Mouse (Mus musculus): ENCODE measurements around the gene Pik3cd.

Gene Pik3cd

DNA sequence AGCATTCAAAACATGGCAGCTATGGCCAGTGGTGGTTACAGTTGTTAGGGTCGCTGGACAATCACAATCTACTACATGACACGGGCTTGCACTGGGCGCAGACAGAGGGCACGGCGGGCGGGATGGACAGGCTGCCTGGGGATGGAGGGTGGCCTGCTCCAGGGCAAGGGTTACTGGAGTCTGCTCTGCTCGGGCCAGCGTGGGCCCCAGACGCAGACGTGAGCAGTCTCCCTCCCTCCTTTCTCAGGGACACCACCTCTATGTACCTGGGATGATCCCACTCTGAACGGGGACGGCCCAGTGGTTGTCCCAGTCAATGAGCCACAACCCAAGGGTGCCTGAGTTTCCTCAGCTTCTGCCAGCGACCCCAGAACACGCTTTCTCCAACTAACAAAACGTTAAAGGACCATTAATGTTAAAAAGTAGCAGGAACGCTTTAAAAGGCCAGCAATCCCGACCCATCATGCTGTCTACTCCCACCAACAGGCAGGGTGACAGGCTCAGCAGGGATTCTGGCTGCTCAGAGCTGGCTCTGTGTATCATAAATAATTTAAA lies 22.6 kb upstream of the Pik3cd start:
- no peak for DNase-seq (ENCODE audit: low read depth, low spot score)

DNA sequence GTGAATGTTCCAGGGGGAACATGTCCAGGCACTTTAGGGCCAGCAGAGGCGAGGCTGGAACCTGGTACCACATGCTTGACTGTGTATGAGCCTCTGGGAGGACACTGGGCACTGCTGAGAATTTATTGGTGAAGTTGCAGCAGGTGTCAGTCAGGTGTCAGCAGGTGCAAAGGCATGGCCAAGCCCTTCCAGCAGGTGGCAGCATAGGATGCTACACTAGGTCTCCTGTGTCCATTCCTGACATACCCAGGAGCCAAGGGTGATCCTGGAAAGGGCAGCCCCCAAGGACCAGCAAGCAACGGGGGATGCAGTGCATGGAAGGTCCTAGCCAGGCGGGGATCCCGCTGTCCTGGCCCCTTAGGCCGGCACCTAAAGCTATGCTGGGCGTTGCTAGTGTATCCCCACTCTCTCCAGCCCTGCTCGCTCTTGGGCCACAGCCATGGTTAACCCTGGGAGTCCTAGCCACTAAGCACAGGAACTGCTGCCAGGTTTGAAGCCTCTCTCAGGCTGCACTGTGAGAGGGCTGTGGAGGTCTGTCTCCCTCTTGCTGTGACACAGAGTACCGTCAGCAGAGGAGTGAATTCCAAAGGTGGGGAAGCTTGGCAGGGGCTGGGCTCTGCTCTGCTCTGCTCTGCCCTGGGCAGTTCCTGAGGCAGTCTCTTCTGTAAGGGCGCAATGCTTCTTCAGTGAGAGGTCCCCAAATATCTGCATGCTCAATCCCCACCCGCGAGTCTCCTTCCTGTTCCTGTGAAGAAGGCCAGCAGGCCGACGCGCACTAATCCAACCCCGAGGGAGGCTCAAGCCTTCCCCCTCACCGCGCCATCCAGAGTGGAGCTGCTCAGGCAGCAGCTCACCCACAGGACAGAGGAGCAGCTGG lies 21.7 kb upstream of the Pik3cd start:
- no peak for DNase-seq (ENCODE audit: low read depth, low spot score)

DNA sequence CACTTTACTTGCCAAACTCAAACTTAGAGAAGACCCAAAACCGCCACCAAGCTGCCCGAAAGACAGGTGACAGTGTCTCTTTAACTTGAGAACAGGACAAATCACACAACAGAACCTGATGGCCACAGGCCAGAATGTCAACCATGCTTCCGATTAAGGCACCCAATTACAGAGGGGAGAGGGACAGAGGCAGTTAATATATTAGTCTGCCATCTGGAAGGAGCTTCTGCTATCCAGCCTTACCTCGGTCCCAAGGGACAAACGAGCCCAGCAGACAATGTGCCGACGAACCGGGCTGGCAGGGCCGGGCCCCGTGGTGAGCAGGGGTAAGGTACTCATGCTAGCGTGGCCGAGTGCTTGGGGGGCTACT lies 20.6 kb upstream of the Pik3cd start:
- DNase-seq (ENCODE audit: low read depth, low spot score), result no peak

DNA sequence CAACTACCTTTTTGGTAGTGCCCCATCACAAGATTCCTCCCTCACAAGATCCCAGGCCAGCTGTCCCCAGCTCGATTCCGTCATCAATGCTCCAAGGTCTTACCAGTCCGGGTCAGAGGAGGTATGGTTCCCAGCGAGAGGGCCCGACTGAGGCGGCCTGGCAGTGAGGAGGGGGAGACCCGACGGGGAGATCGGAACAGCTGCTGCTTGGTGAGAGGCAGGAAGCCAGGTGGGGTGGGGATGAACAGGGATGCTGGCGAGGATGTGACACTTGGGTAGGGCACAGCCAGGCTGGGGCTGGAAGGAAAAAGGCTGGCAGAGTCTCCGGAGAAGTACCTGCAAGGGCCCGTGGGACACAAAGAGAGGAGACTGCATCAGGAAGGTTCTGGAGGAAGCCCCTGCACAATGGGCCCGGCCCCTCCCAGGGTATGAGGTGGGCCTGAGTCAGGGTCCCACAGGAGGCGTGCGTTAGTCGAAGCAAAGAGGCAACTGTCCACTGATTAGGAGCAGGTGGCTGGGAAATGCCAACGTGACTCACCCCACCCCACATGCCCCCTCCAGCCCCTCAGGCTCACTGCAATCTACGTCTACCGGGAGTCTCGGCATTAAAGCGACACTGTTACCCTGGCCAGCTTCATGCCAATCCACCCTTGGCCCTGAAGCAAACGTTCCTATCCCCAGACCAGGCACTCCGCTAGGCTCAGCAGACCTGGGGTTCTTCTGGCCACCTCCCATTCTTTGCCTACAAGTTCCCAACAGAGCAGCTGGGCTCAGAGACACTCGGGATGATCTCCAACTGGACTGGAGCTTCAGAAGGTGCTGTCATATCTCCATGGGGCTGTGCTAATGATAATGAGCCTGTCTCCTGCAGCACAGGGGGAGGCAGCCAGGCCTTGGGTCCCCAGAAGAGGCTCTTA lies 20.0 kb upstream of the Pik3cd start:
- no peak for DNase-seq (ENCODE audit: low read depth, low spot score)

DNA sequence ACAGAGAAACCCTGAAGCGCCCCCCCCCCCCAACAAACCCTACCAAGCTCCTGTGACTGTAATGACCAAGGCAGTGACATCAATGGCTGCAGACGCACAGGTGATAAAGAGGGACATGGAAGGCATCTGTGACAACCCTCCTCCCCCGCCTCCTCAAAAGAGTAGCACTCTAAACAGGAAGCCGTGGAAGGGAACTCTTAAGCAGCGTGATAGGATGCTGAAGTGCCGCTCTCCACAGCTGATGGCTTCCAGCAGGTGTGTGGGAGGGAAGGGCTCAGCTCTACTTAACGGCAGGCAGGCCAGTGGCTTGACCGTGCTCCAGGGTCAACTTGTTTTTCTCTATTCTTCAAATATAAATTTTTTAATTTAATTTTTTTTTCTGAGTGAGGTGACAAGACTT lies 18.8 kb upstream of the Pik3cd start:
- DNase-seq (ENCODE audit: low read depth, low spot score), result no peak

DNA sequence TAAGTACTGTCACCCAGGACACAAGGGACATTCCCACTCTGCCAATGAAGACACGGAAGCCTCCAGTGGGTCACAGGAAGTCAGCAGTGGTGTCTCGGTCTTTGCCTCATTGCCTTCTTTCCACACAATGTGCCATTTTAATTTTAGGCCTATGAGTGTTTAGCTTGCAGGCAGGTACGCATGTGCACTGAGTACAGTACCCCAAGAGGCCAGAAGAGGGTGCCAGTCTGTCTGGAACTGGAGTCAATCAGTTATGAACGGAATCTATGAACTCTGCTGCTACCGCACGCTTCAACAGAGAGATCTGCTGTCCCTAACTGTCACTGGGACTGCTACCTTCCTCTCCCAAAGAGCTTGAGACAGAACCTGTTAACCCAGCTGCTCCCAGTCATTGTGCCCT lies 17.3 kb upstream of the Pik3cd start:
- no peak for DNase-seq (ENCODE audit: low read depth, low spot score)

DNA sequence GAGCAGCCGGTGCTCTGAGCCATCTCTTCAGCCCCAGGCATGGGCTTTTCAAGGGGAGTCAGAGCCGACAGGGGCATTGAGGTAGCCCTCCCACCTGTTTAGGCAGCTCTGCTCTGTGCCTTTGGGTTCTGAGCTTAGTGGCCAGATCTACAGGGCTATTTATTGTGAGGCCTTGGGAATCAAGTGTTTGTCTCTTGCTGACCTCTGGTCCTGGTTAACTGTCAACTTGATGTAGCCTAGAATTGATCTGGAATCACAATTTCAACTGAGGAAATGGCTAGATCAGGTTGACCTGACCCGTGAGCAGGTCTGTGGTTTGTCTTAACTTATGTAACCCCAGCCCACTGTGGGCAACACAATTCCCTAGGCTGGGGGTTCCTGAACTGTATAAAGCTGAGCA lies 12.2 kb upstream of the Pik3cd start:
- DNase-seq (ENCODE audit: low read depth, low spot score), result no peak

DNA sequence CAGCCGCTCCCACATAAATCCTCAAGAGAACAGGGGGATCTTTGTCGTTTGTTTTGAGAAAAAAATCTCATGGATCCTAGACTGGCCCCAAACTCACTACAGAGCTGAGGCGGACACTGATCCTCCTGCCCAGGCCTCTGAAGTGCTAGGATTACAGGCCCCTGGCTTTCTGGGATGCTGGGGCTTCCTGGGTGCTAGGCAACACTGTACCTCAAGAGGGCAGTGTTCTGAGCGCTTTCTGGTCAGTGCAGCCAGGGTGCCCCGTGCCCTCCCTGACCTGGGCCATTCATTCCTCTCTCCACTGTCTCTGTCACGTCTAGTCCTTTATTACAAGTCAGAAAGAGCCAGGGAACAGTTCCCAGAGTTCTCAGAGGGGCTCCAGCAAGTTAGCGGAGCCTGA lies 9.6 kb upstream of the Pik3cd start:
- no peak for DNase-seq (ENCODE audit: low read depth, low spot score)

DNA sequence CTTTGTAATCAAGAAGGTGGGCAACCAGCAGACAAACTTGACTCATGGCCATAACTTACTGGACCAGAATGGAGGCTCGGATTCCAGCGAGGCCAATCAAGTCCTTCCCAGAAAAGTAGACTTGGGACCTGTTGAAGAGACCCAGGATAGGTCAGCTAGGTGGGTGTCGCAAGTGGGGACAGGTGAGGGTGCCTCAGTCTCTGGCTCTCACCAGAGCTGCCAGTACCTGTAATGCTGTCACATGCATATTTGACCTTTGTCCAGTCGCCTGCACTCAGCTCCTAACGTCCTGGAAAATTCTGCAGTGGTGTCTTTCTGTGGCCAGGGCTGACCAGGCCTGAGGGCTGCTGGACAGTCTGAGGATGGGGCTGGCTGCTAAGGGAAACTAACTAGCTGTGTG lies 9.1 kb upstream of the Pik3cd start:
- DNase-seq (ENCODE audit: low read depth, low spot score), result no peak

DNA sequence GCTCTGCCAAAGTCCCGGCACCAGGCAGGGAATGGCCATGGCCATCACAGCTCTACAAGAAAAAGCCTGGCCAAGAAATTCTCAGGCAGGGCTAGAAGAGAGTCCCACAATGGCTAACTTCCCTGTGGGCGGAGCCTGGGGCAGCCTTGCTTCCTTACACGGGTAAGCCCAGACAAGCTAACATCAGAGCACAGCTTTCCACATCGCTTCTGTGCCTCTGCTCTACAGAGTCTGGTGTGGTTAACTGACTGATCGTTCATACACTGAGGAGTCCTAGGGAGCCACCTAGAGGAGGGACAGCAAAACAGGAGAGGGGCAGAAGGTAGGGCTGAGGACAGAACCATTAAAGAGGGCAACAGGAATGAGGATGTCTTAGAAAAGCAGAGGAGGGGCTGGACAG lies 8.1 kb upstream of the Pik3cd start:
- DNase-seq (ENCODE audit: low read depth, low spot score), result no peak

DNA sequence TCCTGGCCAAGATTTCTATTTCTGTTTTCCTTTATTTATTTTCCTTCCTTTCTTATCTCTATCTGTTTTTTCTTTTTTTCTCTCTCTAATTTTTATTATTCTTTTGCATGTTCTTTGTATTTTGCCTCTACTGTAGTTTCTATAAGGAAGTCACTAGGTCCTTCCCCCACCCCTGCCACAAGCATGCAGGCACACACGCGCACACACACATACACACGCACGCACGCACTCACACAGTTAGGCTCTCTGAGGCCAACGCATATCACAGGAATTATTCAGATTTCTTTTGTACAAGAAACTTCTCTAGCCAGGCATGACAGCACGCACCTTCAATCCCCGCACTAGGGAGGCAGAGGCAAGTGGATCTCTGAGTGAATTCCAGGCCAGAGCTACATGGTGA lies 3.6 kb upstream of the Pik3cd start:
- no peak for DNase-seq (ENCODE audit: low read depth, low spot score)

DNA sequence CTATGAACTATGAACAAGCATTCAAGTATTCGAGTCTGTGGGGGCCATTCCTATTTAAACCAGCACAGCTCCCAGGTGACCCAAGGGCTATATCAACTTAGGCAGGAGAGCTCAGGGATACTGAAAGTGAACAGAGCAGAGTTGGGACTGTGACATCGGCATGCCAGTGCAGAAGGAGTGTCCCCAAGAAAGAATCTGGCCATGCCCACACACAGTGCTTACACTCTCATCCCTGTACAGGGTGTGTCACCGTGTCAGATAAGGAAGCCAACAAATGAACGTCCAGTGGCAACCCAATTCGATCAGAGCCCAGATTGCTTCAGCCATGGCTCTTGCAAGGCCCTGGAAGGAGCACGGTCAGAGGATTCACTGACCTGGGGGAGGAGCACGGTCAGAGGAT lies 2.9 kb upstream of the Pik3cd start:
- no peak for DNase-seq (ENCODE audit: low read depth, low spot score)

DNA sequence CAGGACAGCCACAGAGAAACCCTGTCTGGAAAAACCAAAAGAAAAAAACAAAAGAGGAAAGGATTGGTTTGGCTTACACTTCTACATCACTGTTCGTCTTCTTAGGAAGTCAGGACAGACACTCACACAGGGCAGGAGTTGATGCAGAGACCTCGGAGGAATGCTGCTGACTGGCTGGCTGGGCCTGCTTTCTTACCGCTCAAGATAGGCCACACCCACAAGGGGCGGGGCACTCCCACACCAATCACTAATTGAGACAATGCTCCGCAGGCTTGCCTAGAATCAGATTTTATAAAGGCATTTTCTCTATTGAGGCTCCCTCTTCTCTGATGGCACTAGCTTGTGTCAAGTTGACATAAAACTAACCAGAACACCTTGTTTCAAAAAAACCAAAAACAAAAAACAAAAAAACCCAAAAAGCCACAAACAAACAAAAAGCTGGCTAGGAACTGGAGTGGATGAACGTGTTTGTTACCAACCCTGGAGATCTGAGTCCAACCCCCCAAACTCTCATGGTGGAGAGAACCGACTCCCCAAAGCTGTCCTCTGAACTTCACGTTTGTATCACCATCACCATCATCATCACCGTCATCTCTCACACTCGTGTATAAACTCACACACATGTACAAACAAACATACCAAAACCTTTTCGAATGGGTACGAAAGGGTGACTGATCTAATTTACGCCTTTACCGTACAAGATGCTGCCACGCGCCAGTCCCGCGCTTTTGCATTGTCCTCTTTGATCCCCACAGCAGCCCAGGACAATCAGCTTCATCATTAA lies 753 bp downstream of the Pik3cd start:
- no peak for DNase-seq (ENCODE audit: low read depth, low spot score)

DNA sequence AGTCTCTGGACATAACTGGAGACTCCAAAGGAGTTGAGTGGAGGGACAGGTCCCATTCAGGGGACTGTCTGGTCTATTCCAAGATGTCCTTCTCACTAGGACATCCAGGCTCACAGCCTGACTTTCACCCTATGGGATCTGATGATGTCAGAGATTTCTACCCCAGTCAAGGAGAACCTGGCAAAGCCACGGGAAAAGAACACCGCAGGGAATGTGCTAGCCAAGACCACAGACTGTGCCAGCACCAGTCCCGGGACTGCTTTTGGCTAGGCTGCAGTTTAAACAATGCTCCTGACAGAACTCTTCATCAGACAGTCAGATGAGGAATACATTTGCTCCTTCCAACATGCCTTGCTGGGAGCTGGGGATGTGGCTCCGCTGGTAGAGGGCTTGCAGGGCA lies 2.4 kb downstream of the Pik3cd start:
- no peak for DNase-seq (ENCODE audit: low read depth, low spot score)

DNA sequence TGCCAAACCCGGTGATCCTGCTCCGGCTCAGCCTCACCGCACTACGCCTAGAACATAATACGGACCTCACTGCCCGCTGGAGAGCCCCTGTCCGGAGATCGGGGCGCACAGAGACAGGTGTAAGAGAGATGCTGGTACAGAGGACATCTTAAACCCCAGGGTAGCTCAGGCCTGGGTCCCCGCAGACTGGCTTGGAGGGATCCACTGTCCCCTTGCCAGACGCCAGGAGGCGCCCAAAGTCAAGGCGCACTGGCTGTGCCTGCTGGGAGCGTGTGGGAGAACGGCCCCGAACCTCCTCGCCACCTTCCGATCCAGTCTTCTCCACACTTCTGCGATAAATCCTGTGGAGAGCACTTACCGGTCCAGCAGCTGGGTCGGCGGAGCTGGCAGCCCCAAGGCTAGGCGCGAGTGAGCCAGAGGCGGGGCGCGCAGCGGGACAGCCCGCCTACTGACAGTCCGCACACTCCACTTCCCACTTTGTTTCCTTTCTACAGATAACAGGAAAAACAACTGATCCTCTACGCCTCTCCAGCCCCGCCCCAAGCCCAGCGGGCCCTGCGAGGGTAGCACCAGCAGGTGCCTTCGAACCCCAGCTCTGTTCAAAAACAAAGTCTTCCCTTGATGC lies 4.1 kb downstream of the Pik3cd start:
- DNase-seq (ENCODE audit: low read depth, low spot score), result no peak

DNA sequence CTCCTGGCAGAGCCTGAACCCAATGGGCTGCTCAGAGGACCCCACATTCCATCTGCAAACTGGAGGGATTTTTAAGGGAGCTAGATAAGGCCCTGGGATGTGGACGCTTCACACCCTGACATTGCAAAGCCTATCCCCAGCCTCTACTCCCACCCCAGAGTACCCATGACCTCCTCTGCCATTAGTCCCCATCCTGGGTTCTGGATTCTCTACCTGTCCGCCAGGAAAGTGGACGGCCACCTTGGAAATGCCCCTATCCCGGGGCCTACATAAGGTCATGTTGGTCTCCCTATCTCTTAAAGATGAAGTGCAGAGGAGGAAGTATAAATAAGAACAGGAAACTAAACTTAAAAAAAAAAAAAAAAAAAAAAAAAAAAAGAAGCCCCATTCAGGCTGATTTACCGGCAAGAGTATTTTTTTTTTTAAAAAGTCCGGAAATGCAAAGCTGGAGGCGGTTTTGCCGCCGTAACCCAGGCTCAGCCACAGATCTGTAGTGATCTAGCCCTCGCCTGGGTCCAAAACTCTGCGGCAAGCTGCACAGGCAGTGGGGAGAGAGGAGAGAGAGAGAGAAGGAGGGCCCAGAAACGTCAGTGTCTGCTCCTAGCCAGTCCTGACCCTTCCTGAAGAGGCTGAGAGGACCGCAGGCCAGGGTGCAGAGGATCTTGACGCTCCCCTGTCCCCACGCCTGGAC lies 4.7 kb downstream of the Pik3cd start:
- no peak for DNase-seq (ENCODE audit: low read depth, low spot score)

DNA sequence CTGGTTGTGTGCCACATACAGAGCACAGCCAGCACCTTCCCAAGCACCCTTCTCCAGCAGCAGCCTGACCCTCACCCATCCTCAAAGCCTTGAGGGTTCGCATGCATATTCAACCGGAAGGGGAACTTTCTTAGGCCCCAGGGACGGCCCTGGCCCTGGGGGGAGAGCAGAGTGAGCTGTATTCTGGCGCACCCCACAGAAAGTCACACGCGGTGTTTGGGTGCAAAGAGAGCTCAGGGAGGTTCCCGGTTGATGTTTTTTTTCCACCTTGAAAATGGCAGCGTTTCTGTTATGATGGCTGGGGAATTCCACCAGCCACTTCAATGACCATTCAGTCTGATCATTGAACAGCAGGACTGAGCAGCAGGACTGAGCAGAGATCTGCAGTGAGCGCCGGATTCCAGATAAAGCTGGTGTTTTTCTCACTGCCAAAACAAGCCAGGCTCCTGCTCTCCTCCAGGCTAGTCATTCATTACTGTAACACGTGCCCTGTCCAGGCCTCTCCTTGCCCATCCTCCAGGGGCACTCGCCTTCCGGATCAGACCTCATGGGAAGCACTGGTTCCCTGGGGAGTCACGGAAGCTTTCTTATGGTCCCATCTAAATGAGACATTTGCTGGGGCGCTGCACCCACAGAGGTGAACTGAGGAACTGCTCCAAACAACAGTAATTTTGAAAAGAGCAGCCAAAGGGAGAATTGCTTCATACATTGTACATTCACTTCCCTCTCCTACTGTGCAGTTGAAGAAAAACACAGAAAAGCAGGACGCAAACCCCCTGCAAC lies 6.0 kb downstream of the Pik3cd start:
- no peak for DNase-seq (ENCODE audit: low read depth, low spot score)

DNA sequence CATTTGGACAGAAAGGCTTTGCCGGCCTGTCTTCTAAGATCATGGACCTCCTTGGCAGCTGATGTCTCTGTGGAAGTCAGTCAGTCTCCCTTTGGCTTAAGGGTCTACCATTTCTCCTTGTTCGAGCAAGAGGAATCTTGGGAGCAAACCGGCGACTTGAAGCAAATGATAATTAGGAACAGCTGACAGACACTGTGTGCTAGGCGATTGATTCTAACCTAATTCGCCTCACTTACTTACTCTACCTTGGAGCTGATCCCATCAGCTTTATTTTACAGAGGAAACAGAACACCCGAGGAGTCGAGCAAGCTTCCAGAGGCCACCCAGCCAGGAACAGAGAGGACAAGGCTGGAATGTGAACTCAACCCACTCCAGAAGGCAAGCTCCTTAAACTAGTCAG lies 11.0 kb downstream of the Pik3cd start:
- DNase-seq (ENCODE audit: low read depth, low spot score), result no peak

DNA sequence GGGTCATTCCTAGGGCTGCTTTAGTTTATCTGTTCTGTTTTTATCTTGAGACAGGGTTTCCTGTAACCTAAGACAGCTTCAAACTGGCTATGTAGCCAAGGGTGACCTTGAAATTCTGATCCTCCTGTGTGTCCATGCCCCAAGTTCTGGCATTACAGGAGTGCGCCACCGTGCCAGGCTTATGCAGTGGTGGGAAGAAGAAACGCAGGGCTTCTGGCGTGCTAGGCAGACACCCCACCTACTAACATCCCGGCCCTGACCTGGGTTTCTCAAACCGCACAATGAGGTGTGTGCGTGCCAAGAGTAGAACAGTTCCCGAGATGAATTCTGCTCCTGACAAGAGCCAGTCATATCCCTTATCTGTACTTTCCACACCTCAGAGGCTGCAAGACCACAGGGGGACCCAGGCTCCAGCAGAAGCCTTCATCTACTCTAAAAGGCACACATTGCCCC lies 11.5 kb downstream of the Pik3cd start:
- no peak for DNase-seq (ENCODE audit: low read depth, low spot score)
